In the genomic region with DNA sequence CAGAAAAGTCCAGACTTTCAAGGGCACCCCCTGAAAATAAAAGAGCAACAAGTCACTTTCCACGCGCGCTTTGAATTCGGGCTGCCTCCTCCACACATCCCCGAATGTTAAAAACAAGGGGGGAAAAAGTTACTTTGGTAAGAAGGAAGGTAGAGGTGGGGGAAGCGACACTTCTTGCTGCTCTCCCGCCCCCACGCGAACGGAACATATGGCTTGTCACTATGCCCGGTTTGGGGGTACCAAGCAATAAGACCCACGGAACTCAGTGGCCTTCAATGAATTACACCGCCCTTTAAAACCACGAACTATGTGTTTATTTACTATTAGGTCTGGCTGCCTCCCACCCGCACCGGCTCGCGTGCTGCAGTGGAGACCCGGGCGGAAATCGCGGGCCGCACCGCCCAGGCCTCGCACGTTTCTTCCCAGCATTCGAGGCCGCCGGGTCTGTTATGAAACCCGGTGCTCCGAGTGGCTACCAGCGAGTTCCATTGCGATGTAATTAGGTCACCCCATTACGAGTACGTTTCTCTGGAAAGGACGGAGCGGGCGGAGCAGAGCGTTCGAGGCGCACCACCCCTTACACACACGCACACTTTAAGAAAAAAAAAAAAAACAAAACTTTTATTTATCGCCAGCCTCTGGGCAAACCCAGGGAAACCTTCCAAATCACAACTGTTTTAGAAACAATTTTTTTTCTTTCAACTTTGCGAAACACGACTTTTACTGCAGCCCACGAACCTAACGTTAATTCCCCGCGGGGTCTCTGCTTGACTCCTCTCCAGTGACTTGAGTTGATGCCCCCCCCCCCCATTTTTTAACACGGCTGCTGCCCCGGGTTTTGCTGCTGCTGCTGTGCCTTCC, we compare ENCODE assay signal across 8 mouse cellular contexts. TPM values are rescaled to one million over a fixed set of nuclear protein-coding genes. Genes with fewer than 3 reads are reported as not detected.
DNase-seq lines count a peak whose midpoint lies in the region; ATAC-seq lines count a peak whose summit lies in the region.

No protein-coding gene starts in this region.

- peak overlapping the region; percentile 99 for H3K27ac ChIP-seq in embryonic facial prominence, embryonic 12.5 days
- H3K27ac ChIP-seq in liver, embryonic 15.5 days (replicated peaks), result peak overlapping the region; percentile 98
- peak overlapping the region; percentile 100 for H3K27ac ChIP-seq in stomach, embryonic 16.5 days (ENCODE audit: low read length)

- H3K9me3 ChIP-seq in embryonic facial prominence, embryonic 12.5 days, result no peaks in the 10 kb centered on the region
- no peaks in the 10 kb centered on the region for H3K9me3 ChIP-seq in liver, embryonic 15.5 days (replicated peaks)
- H3K9me3 ChIP-seq in stomach, embryonic 16.5 days (replicated peaks; ENCODE audit: control insufficient read depth, low read length), result no peaks in the 10 kb centered on the region

- peak overlapping the region; percentile 85 for H3K9ac ChIP-seq in embryonic facial prominence, embryonic 12.5 days
- peak overlapping the region; percentile 88 for H3K9ac ChIP-seq in liver, embryonic 15.5 days
- H3K9ac ChIP-seq in stomach, embryonic 16.5 days (ENCODE audit: low read length), result peak overlapping the region; percentile 85

- peak overlapping the region; percentile 94 for H3K4me3 ChIP-seq in embryonic facial prominence, embryonic 12.5 days
- peak overlapping the region; percentile 82 for H3K4me3 ChIP-seq in liver, embryonic 15.5 days (replicated peaks)
- H3K4me3 ChIP-seq in stomach, embryonic 16.5 days (replicated peaks; ENCODE audit: low read length), result peak overlapping the region; percentile 85

- no peaks in the 10 kb centered on the region for H3K27me3 ChIP-seq in embryonic facial prominence, embryonic 12.5 days
- H3K27me3 ChIP-seq in liver, embryonic 15.5 days, result no peaks in the 10 kb centered on the region
- H3K27me3 ChIP-seq in stomach, embryonic 16.5 days (ENCODE audit: control insufficient read depth, insufficient read depth, low read length), result no peaks in the 10 kb centered on the region

- peaks cover 13% of the 10 kb centered on the region; the same call in 1 of the 2 replicates for H3K4me1 ChIP-seq in embryonic facial prominence, embryonic 12.5 days
- peaks cover 78% of the 10 kb centered on the region for H3K4me1 ChIP-seq in liver, embryonic 15.5 days (replicated peaks)
- peaks cover 20% of the 10 kb centered on the region for H3K4me1 ChIP-seq in stomach, embryonic 16.5 days (ENCODE audit: control insufficient read depth, insufficient read depth, low read length)

- DNase-seq in B cell, adult 2 months, result peak; percentile 73 to 78
- peak; percentile 88 for DNase-seq in adrenal gland, adult 8-10 months
- peak; percentile 92 to 94 for DNase-seq in heart, adult 18-20 months
- peak; percentile 88 for DNase-seq in kidney, adult 11 months
- peak; percentile 72 for DNase-seq in neural tube, embryonic 10.5 days (ENCODE audit: extremely low spot score, low spot score)

- peak; percentile 6; the same call in 1 of the 2 replicates for ATAC-seq in embryonic facial prominence, embryonic 12.5 days (ENCODE audit: insufficient number of reproducible peaks, insufficient read depth, low FRiP score, low TSS enrichment)
- peak; percentile 10 for ATAC-seq in liver, embryonic 15.5 days (ENCODE audit: insufficient read depth)
- no peak; the same call in 1 of the 2 replicates for ATAC-seq in stomach, embryonic 16.5 days (ENCODE audit: insufficient read depth, low FRiP score)

- WGBS in embryonic facial prominence, embryonic 12.5 days, result under 1% methylated on average over 51 of the region's 51 CpGs
- under 1% methylated on average over 51 of the region's 51 CpGs for WGBS in liver, embryonic 15.5 days (ENCODE audit: insufficient replicate concordance)
- under 1% methylated on average over 51 of the region's 51 CpGs for WGBS in stomach, embryonic 16.5 days

- peak overlapping the region; percentile 86 for H3K4me2 ChIP-seq in embryonic facial prominence, embryonic 12.5 days (replicated peaks)
- H3K4me2 ChIP-seq in liver, embryonic 15.5 days, result peak overlapping the region; percentile 98
- peak overlapping the region; percentile 90 for H3K4me2 ChIP-seq in stomach, embryonic 16.5 days (ENCODE audit: low read depth, low read length)

- H3K36me3 ChIP-seq in embryonic facial prominence, embryonic 12.5 days, result peaks cover 12% of the 10 kb centered on the region
- H3K36me3 ChIP-seq in liver, embryonic 15.5 days (replicated peaks), result peaks cover 16% of the 10 kb centered on the region
- H3K36me3 ChIP-seq in stomach, embryonic 16.5 days (ENCODE audit: control insufficient read depth, insufficient read depth, low read length), result peaks cover 10% of the 10 kb centered on the region; the same call in 1 of the 2 replicates

RNA-seq across cellular contexts. Expression of a gene that starts 1.4 kb away (rescaled TPM):
- 100 to 1,000 TPM; 257 to 328 (median 289) TPM for total RNA-seq in adrenal gland, adult 8-10 months (2022)
- 115 and 124 TPM in 2 replicates for polyA plus RNA-seq in embryonic facial prominence, embryonic 12.5 days (2016; fragmentation: Nextera tagmentation; extraction: Ambion mirVana)
- 10 to 100 TPM; 84.9 to 91.1 TPM for total RNA-seq in heart, adult 18-20 months (2021)
- 23.7 and 24.5 TPM in 2 replicates for polyA plus RNA-seq in liver, embryonic 15.5 days (2015; fragmentation: Nextera tagmentation; extraction: Ambion mirVana)
- polyA plus RNA-seq in stomach, embryonic 16.5 days (2015; fragmentation: Nextera tagmentation; extraction: Ambion mirVana), result 137 and 140 TPM in 2 replicates
